Mouse (Mus musculus): ENCODE measurements at regions not wholly inside any gene's neighbourhood (a gene's known extent, or its start where the extent isn't known, plus 50 kb on each side); places are given as distances from the start of the nearest gene placed in this dataset.

DNA sequence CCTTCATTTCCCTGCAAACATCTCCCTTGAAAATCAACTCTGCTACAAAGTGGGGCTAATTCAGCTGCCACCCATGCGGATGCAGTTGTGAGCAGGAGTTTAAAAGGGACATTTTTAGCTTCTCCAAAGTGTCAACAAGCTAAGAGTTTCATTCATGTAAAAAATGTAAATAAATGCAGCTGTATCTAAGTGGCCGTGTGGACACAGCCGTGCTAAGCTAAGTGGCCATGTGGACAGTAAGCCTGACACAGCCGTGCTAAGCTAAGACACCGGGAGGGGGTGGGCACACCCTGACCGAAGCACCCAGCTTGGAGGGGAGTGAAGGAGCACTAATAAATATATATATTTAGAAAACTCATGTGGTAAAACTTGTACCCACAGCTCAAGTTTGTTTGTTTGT is 52.6 kb upstream of the Cnih3 start:
- no peak for DNase-seq (ENCODE audit: low spot score)

DNA sequence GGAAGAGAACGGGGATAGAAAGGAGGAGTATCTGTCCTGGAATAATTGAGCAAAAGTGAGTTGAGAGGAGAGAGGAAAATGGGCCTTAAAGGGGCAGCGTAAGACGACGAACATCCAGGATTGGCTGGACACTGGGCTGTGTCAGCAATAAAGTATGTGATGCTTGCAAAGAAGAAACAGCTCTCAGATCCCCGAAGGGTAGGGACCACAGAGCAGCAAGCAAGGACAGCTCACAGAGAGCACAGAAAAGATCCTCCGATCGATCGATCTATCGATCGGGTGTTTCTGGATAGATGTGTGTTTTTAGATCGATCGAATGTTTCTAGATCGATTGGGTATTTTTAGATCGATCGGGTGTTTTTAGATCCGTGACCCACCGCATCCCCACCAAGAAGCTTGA is 50.3 kb upstream of the Cnih3 start:
- no peak for DNase-seq (ENCODE audit: low spot score)
